Mouse (Mus musculus): Measurements from ENCODE around the gene Smim12. TPM values are rescaled to one million over a fixed set of nuclear protein-coding genes. Genes with fewer than 3 reads are reported as not detected.

The Smim12 gene
- total and polyA plus RNA-seq, 2 experiments from 2014 or later, result 58.6 to 69.0 TPM

- Histone ChIP-seq H3K9ac (replicated peaks; ENCODE audit: low read depth, low read length) (peak overlapping the region; percentile 27; the same call in 1 of the 2 replicates), H3K27me3 (ENCODE audit: control insufficient read depth, insufficient read depth, low read length) (peaks cover 23% of the 10 kb centered on the region), H3K4me1 (ENCODE audit: control insufficient read depth, insufficient read depth) (no peaks in the 10 kb centered on the region), H3K9me3 (replicated peaks; ENCODE audit: control insufficient read depth, low read length) (no peaks in the 10 kb centered on the region), H3K4me3 (ENCODE audit: low read depth, low read length) (peak overlapping the region; percentile 44), H3K4me2 (ENCODE audit: low read depth, low read length) (peak overlapping the region; percentile 87), H3K36me3 (replicated peaks; ENCODE audit: control insufficient read depth, insufficient read depth, low read length) (no peaks in the 10 kb centered on the region), H3K27ac (ENCODE audit: low read depth) (no peak overlapping the region)
- DNase-seq (ENCODE audit: low spot score), result peak; percentile 67
- no peak for TF ChIP-seq EP300 (IDR thresholded peaks at IDR 0.05; ENCODE audit: low read depth)
- TF ChIP-seq CTCF (IDR thresholded peaks at IDR 0.05; ENCODE audit: low read depth), result peak; percentile 60
- under 1% methylated on average over 58 of the region's 67 CpGs for WGBS
- ATAC-seq (ENCODE audit: insufficient read depth, low read depth), result peak; percentile 78
Measured at GRCm38 (mm10) chr4:127235742-127236487, 7.7 kb upstream of the Smim12 start.

- H3K36me3 ChIP-seq (replicated peaks; ENCODE audit: control insufficient read depth, insufficient read depth, low read length), result no peaks in the 10 kb centered on the region
- WGBS, result 4% methylated on average over 13 of the region's 14 CpGs
- H3K9ac ChIP-seq (replicated peaks; ENCODE audit: low read depth, low read length), result peak overlapping the region; percentile 27; the same call in 1 of the 2 replicates
- H3K4me3 ChIP-seq (ENCODE audit: low read depth, low read length), result peak overlapping the region; percentile 44
- ATAC-seq (ENCODE audit: insufficient read depth, low read depth), result no peak
- no peak for DNase-seq (ENCODE audit: low spot score)
- H3K4me1 ChIP-seq (ENCODE audit: control insufficient read depth, insufficient read depth), result no peaks in the 10 kb centered on the region
- H3K9me3 ChIP-seq (replicated peaks; ENCODE audit: control insufficient read depth, low read length), result no peaks in the 10 kb centered on the region
- H3K4me2 ChIP-seq (ENCODE audit: low read depth, low read length), result peak overlapping the region; percentile 87
- no peak overlapping the region for H3K27ac ChIP-seq (ENCODE audit: low read depth)
- TF ChIP-seq EP300 (IDR thresholded peaks at IDR 0.05; ENCODE audit: low read depth) (no peak), CTCF (IDR thresholded peaks at IDR 0.05; ENCODE audit: low read depth) (no peak)
- peaks cover 23% of the 10 kb centered on the region for H3K27me3 ChIP-seq (ENCODE audit: control insufficient read depth, insufficient read depth, low read length)
Measured at GRCm38 (mm10) chr4:127236631-127237030, 7.0 kb upstream of the Smim12 start.

DNA sequence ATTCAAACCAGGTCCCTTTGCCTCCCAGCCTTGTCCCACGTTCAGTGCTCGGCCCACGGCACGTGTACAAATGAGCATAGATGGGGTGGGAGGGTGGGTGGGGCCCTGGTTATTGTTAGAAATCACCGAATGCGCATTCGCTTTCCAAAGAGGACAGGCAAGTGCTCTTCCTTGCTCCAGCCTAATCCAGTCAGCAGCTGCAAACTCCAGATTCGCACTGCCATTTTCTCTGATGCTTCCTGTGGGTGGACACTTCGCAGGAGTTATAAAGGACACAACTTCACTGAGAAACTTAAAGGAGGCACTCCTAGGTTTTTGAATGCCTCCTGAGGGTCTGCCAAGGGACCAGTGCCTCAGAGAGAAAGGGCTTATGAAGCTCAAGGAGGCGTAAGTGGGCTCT lies 6.3 kb upstream of the Smim12 start:
- Histone ChIP-seq H3K4me2 (ENCODE audit: low read depth, low read length) (no peak overlapping the region), H3K27ac (ENCODE audit: low read depth) (no peak overlapping the region), H3K27me3 (ENCODE audit: control insufficient read depth, insufficient read depth, low read length) (peaks cover 23% of the 10 kb centered on the region), H3K36me3 (replicated peaks; ENCODE audit: control insufficient read depth, insufficient read depth, low read length) (no peaks in the 10 kb centered on the region), H3K4me1 (ENCODE audit: control insufficient read depth, insufficient read depth) (no peaks in the 10 kb centered on the region), H3K4me3 (ENCODE audit: low read depth, low read length) (no peak overlapping the region), H3K9me3 (replicated peaks; ENCODE audit: control insufficient read depth, low read length) (no peaks in the 10 kb centered on the region), H3K9ac (replicated peaks; ENCODE audit: low read depth, low read length) (no peak overlapping the region)
- no peak for TF ChIP-seq EP300 (IDR thresholded peaks at IDR 0.05; ENCODE audit: low read depth)
- no peak for TF ChIP-seq CTCF (IDR thresholded peaks at IDR 0.05; ENCODE audit: low read depth)
- DNase-seq (ENCODE audit: low spot score), result no peak
- no peak for ATAC-seq (ENCODE audit: insufficient read depth, low read depth)
- WGBS, result 55% methylated on average over 10 of the region's 10 CpGs

- Histone ChIP-seq H3K4me2 (ENCODE audit: low read depth, low read length) (no peak overlapping the region), H3K27ac (ENCODE audit: low read depth) (no peak overlapping the region)
- WGBS, result 46% methylated on average over 6 of the region's 6 CpGs
Measured at GRCm38 (mm10) chr4:127242696-127243095, 888 bp upstream of the Smim12 start.

DNA sequence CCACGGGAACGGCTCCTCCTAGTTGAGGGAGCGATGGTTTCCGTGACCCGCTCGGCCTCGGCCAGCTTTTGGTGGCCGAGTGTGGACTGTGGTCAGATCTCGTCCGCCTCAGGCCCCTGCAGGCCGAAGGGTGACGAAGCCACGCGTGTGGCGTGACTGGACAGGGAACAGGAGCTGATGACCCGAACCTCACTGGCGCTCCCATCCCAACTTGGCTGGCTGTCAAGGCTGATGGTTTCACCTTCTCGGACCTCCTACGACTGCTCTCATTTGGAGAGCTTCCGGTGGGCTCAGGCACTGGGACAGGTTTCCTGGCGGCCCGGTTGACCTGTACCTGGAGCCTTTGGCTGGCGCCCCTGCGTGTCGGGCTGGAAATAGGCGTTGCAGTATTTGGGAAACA lies 369 bp downstream of the Smim12 start:
- peak overlapping the region; percentile 84 for H3K4me2 ChIP-seq (ENCODE audit: low read depth, low read length)
- peak overlapping the region; percentile 78 for H3K9ac ChIP-seq (replicated peaks; ENCODE audit: low read depth, low read length)
- H3K27ac ChIP-seq (ENCODE audit: low read depth), result peak overlapping the region; percentile 37; the same call in 1 of the 2 replicates
- no peak; the same call in 1 of the 2 replicates for TF ChIP-seq CTCF (IDR thresholded peaks at IDR 0.05; ENCODE audit: low read depth)
- no peak for TF ChIP-seq EP300 (IDR thresholded peaks at IDR 0.05; ENCODE audit: low read depth)
- DNase-seq (ENCODE audit: low spot score) (no peak), ATAC-seq (ENCODE audit: insufficient read depth, low read depth) (peak; percentile 46)
- no peaks in the 10 kb centered on the region for H3K9me3 ChIP-seq (replicated peaks; ENCODE audit: control insufficient read depth, low read length)
- peaks cover 12% of the 10 kb centered on the region for H3K36me3 ChIP-seq (replicated peaks; ENCODE audit: control insufficient read depth, insufficient read depth, low read length)
- peak overlapping the region; percentile 73 for H3K4me3 ChIP-seq (ENCODE audit: low read depth, low read length)
- H3K4me1 ChIP-seq (ENCODE audit: control insufficient read depth, insufficient read depth), result peaks cover 7% of the 10 kb centered on the region
- H3K27me3 ChIP-seq (ENCODE audit: control insufficient read depth, insufficient read depth, low read length), result no peaks in the 10 kb centered on the region
- WGBS, result under 1% methylated on average over 26 of the region's 26 CpGs

More at GRCm38 (mm10) chr4:127242696-127243095, 888 bp upstream of the Smim12 start:
- H3K9ac ChIP-seq (replicated peaks; ENCODE audit: low read depth, low read length), result no peak overlapping the region
- no peak overlapping the region for H3K4me3 ChIP-seq (ENCODE audit: low read depth, low read length)
- no peak for TF ChIP-seq CTCF (IDR thresholded peaks at IDR 0.05; ENCODE audit: low read depth)
- no peak for TF ChIP-seq EP300 (IDR thresholded peaks at IDR 0.05; ENCODE audit: low read depth)
- peaks cover 8% of the 10 kb centered on the region for H3K36me3 ChIP-seq (replicated peaks; ENCODE audit: control insufficient read depth, insufficient read depth, low read length)
- H3K27me3 ChIP-seq (ENCODE audit: control insufficient read depth, insufficient read depth, low read length), result 0 out of 2 replicates have a peak, but pooled peaks cover 3% of the 10 kb centered on the region
- H3K4me1 ChIP-seq (ENCODE audit: control insufficient read depth, insufficient read depth), result peaks cover 7% of the 10 kb centered on the region
- DNase-seq (ENCODE audit: low spot score), result no peak
- H3K9me3 ChIP-seq (replicated peaks; ENCODE audit: control insufficient read depth, low read length), result no peaks in the 10 kb centered on the region
- ATAC-seq (ENCODE audit: insufficient read depth, low read depth), result no peak

Data from heart, postnatal 0 days (tissue).